Mouse (Mus musculus) intestine, embryonic 15.5 days (tissue): ENCODE data around the gene Gm42674. TPM values are rescaled to one million over a fixed set of nuclear protein-coding genes. Genes with fewer than 3 reads are reported as not detected.

Experiments
- polyA plus RNA-seq: library from polyadenylated mRNA; unstranded; fragments of >200 nt; fragmentation: Nextera tagmentation; extraction: Ambion mirVana; gene quantifications from 2 replicates; pipeline ENCODE4 v1.2.1, GENCODE M21; 2015

Gm42674 gene
- polyA plus RNA-seq, 1 experiment from 2014 or later, result not detected

Other genes starting within 250 kb of the Gm42674 start
- 10.6 and 12.4 TPM in 2 replicates for gene Slc27a3, start 212.0 kb upstream of the Gm42674 start, polyA plus RNA-seq
- gene Ints3, start 168.3 kb upstream of the Gm42674 start, polyA plus RNA-seq, result 28.6 and 29.8 TPM in 2 replicates
- gene Npr1, start 136.0 kb upstream of the Gm42674 start, polyA plus RNA-seq, result 5.7 and 6.2 TPM in 2 replicates
- 146 and 157 TPM in 2 replicates for gene Ilf2, start 125.8 kb upstream of the Gm42674 start, polyA plus RNA-seq
- 69.8 and 74.0 TPM in 2 replicates for gene Snapin, start 110.9 kb upstream of the Gm42674 start, polyA plus RNA-seq
- 117 and 125 TPM in 2 replicates for gene Chtop, start 92.4 kb upstream of the Gm42674 start, polyA plus RNA-seq
- gene S100a1, start 87.5 kb upstream of the Gm42674 start, polyA plus RNA-seq, result 82.3 and 109 TPM in 2 replicates
- 35.6 and 36.3 TPM in 2 replicates for gene S100a13, start 87.5 kb upstream of the Gm42674 start, polyA plus RNA-seq
- gene S100a14, start 75.0 kb upstream of the Gm42674 start, polyA plus RNA-seq, result 6.3 and 8.5 TPM in 2 replicates
- gene S100a16, start 64.7 kb upstream of the Gm42674 start, polyA plus RNA-seq, result 109 and 122 TPM in 2 replicates
- 0.29 and 0.53 TPM in 2 replicates for gene S100a3, start 41.3 kb upstream of the Gm42674 start, polyA plus RNA-seq
- not detected in 2 replicates for gene S100a2, start 11.7 kb upstream of the Gm42674 start, polyA plus RNA-seq
- 4.4 and 8.2 TPM in 2 replicates for gene S100a4, start 1.9 kb downstream of the Gm42674 start, polyA plus RNA-seq
- 15.0 and 15.7 TPM in 2 replicates for gene S100a5, start 6.6 kb downstream of the Gm42674 start, polyA plus RNA-seq
- 412 and 430 TPM in 2 replicates for gene S100a6, start 11.0 kb downstream of the Gm42674 start, polyA plus RNA-seq
- 0.13 and 0.44 TPM in 2 replicates for gene S100a7a, start 52.1 kb downstream of the Gm42674 start, polyA plus RNA-seq
- 30.3 and 46.1 TPM in 2 replicates for gene S100a8, start 67.1 kb downstream of the Gm42674 start, polyA plus RNA-seq
- gene S100a9, start 93.8 kb downstream of the Gm42674 start, polyA plus RNA-seq, result 17.5 and 30.8 TPM in 2 replicates
- gene Pglyrp4, start 125.0 kb downstream of the Gm42674 start, polyA plus RNA-seq, result not detected in 2 replicates
- gene Gm5849, start 176.0 kb downstream of the Gm42674 start, polyA plus RNA-seq, result not detected in 2 replicates